Mouse (Mus musculus) embryonic facial prominence, embryonic 12.5 days (tissue): ENCODE results near the gene Crisp4. TPM values are rescaled to one million over a fixed set of nuclear protein-coding genes. Genes with fewer than 3 reads are reported as not detected.

Experiments
- ATAC-seq: fragments of 200-750 bp; cut with Nextera tagmentation; 2 replicates; pipeline ENCODE4 v1.8.0; 2017; ENCODE audit not compliant: insufficient number of reproducible peaks, insufficient read depth, low FRiP score, low TSS enrichment
- H3K27ac ChIP-seq: fragments of 300-500 bp; sonication (generic); 2 replicates; pipeline ENCODE4 v1.5.1; 2016; ENCODE audit warnings: mild to moderate bottlenecking
- H3K27me3 ChIP-seq: fragments of 300-500 bp; sonication (generic); 2 replicates; pipeline ENCODE4 v1.6.1; 2016; ENCODE audit warnings: mild to moderate bottlenecking, moderate library complexity
- H3K36me3 ChIP-seq: fragments of 300-500 bp; sonication (generic); 2 replicates; pipeline ENCODE4 v1.6.1; 2016; ENCODE audit warnings: mild to moderate bottlenecking
- H3K4me1 ChIP-seq: fragments of 300-500 bp; sonication (generic); 2 replicates; pipeline ENCODE4 v1.6.1; 2016
- H3K4me2 ChIP-seq: fragments of 300-500 bp; sonication (generic); replicated peaks from 2 replicates; pipeline ENCODE4 v1.6.1; 2016; ENCODE audit warnings: mild to moderate bottlenecking, moderate library complexity
- H3K4me3 ChIP-seq: fragments of 300-500 bp; sonication (generic); 2 replicates; pipeline ENCODE4 v1.5.1; 2016; ENCODE audit warnings: mild to moderate bottlenecking
- H3K9ac ChIP-seq: fragments of 300-500 bp; sonication (generic); 2 replicates; pipeline ENCODE4 v1.6.1; 2016; ENCODE audit warnings: mild to moderate bottlenecking, moderate library complexity
- H3K9me3 ChIP-seq: fragments of 300-500 bp; sonication (generic); 2 replicates; pipeline ENCODE4 v1.6.1; 2016; ENCODE audit warnings: mild to moderate bottlenecking, moderate library complexity
- WGBS: fragments of 180-500 bp; shearing (Covaris S2); methylation state at CpG from one replicate; pipeline ENCODE4 v1.1.7; 2016; 5-methylcytosine and 5-hydroxymethylcytosine counted together
- polyA plus RNA-seq: library from polyadenylated mRNA; unstranded; fragments of >200 nt; fragmentation: Nextera tagmentation; extraction: Ambion mirVana; gene quantifications from 2 replicates; pipeline ENCODE4 v1.2.1, GENCODE M21; 2016

Gene Crisp4
- not detected in 2 replicates for polyA plus RNA-seq

- Histone ChIP-seq H3K4me1 (no peaks in the 10 kb centered on the region), H3K27ac (no peak within 1 kb of the TSS), H3K9me3 (no peaks in the 10 kb centered on the region), H3K27me3 (no peaks in the 10 kb centered on the region), H3K36me3 (no peaks in the 10 kb centered on the region), H3K4me3 (no peak within 1 kb of the TSS), H3K9ac (no peak within 1 kb of the TSS), H3K4me2 (no peak within 1 kb of the TSS)
- ATAC-seq, result no peak
- WGBS, result 73% methylated on average over 3 of the region's 3 CpGs
Measured at GRCm38 (mm10) chr1:18145802-18146201, at the start of gene Crisp4. Gene Crisp4 (minus strand): TSS chr1:18145902.

GRCm38 (mm10) chr1:18191719-18192118 is 46.0 kb upstream of the Crisp4 start:
- 47% methylated on average over 4 of the region's 4 CpGs for WGBS
- Histone ChIP-seq H3K36me3 (no peaks in the 10 kb centered on the region), H3K27ac (no peak overlapping the region), H3K4me1 (no peaks in the 10 kb centered on the region), H3K4me2 (no peak overlapping the region), H3K9ac (no peak overlapping the region), H3K27me3 (no peaks in the 10 kb centered on the region), H3K9me3 (no peaks in the 10 kb centered on the region), H3K4me3 (no peak overlapping the region)
- no peak for ATAC-seq

GRCm38 (mm10) chr1:18190714-18191712 is 45.3 kb upstream of the Crisp4 start:
- 12% methylated on average over 1 of the region's 1 CpGs for WGBS
- Histone ChIP-seq H3K9me3 (no peaks in the 10 kb centered on the region), H3K4me2 (no peak overlapping the region), H3K27ac (no peak overlapping the region), H3K36me3 (no peaks in the 10 kb centered on the region), H3K27me3 (no peaks in the 10 kb centered on the region), H3K4me1 (no peaks in the 10 kb centered on the region), H3K9ac (no peak overlapping the region), H3K4me3 (no peak overlapping the region)
- ATAC-seq, result no peak

- no peak overlapping the region for H3K4me2 ChIP-seq
- H3K9ac ChIP-seq, result no peak overlapping the region
- no peaks in the 10 kb centered on the region for H3K27me3 ChIP-seq
- no peak for ATAC-seq
- no peaks in the 10 kb centered on the region for H3K4me1 ChIP-seq
- H3K27ac ChIP-seq, result no peak overlapping the region
- H3K36me3 ChIP-seq, result no peaks in the 10 kb centered on the region
- WGBS, result 73% methylated on average over 3 of the region's 3 CpGs
- H3K9me3 ChIP-seq, result no peaks in the 10 kb centered on the region
- H3K4me3 ChIP-seq, result no peak overlapping the region
Measured at GRCm38 (mm10) chr1:18181167-18181566, 35.5 kb upstream of the Crisp4 start.

GRCm38 (mm10) chr1:18170573-18170972 is 24.9 kb upstream of the Crisp4 start:
- 68% methylated on average over 4 of the region's 4 CpGs for WGBS
- Histone ChIP-seq H3K4me3 (no peak overlapping the region), H3K9ac (no peak overlapping the region)

GRCm38 (mm10) chr1:18168261-18168660 is 22.6 kb upstream of the Crisp4 start:
- Histone ChIP-seq H3K4me1 (no peaks in the 10 kb centered on the region), H3K27me3 (no peaks in the 10 kb centered on the region), H3K36me3 (no peaks in the 10 kb centered on the region), H3K4me3 (no peak overlapping the region), H3K4me2 (no peak overlapping the region), H3K9ac (no peak overlapping the region), H3K9me3 (no peaks in the 10 kb centered on the region), H3K27ac (no peak overlapping the region)
- 63% methylated on average over 1 of the region's 1 CpGs for WGBS
- no peak for ATAC-seq

More at GRCm38 (mm10) chr1:18170573-18170972, 24.9 kb upstream of the Crisp4 start:
- Histone ChIP-seq H3K4me1 (no peaks in the 10 kb centered on the region), H3K27me3 (no peaks in the 10 kb centered on the region), H3K9me3 (no peaks in the 10 kb centered on the region), H3K27ac (no peak overlapping the region), H3K36me3 (no peaks in the 10 kb centered on the region), H3K4me2 (no peak overlapping the region)
- no peak for ATAC-seq

- Histone ChIP-seq H3K4me2 (no peak overlapping the region), H3K4me1 (no peaks in the 10 kb centered on the region), H3K36me3 (no peaks in the 10 kb centered on the region), H3K27me3 (no peaks in the 10 kb centered on the region), H3K27ac (no peak overlapping the region), H3K4me3 (no peak overlapping the region), H3K9ac (no peak overlapping the region), H3K9me3 (no peaks in the 10 kb centered on the region)
- ATAC-seq, result no peak
- 87% methylated on average over 6 of the region's 6 CpGs for WGBS
Measured at GRCm38 (mm10) chr1:18159082-18159481, 13.4 kb upstream of the Crisp4 start.

GRCm38 (mm10) chr1:18148211-18148610 is 2.5 kb upstream of the Crisp4 start:
- Histone ChIP-seq H3K4me2 (no peak overlapping the region), H3K4me1 (no peaks in the 10 kb centered on the region), H3K9me3 (no peaks in the 10 kb centered on the region), H3K27ac (no peak overlapping the region), H3K9ac (no peak overlapping the region), H3K4me3 (no peak overlapping the region), H3K36me3 (no peaks in the 10 kb centered on the region), H3K27me3 (no peaks in the 10 kb centered on the region)
- ATAC-seq, result no peak

GRCm38 (mm10) chr1:18131691-18132090 is 14.0 kb downstream of the Crisp4 start:
- H3K9me3 ChIP-seq, result no peaks in the 10 kb centered on the region
- 63% methylated on average over 4 of the region's 4 CpGs for WGBS
- no peak overlapping the region for H3K4me3 ChIP-seq
- no peak overlapping the region for H3K27ac ChIP-seq
- H3K27me3 ChIP-seq, result no peaks in the 10 kb centered on the region
- H3K9ac ChIP-seq, result no peak overlapping the region
- H3K4me1 ChIP-seq, result no peaks in the 10 kb centered on the region
- no peak for ATAC-seq
- H3K36me3 ChIP-seq, result no peaks in the 10 kb centered on the region
- H3K4me2 ChIP-seq, result no peak overlapping the region

GRCm38 (mm10) chr1:18129983-18130382 is 15.7 kb downstream of the Crisp4 start:
- Histone ChIP-seq H3K4me1 (no peaks in the 10 kb centered on the region), H3K36me3 (no peaks in the 10 kb centered on the region), H3K9ac (no peak overlapping the region), H3K4me3 (no peak overlapping the region), H3K4me2 (no peak overlapping the region), H3K27me3 (no peaks in the 10 kb centered on the region), H3K27ac (no peak overlapping the region), H3K9me3 (no peaks in the 10 kb centered on the region)
- no peak for ATAC-seq
- 72% methylated on average over 4 of the region's 4 CpGs for WGBS

GRCm38 (mm10) chr1:18106720-18107355 is 38.9 kb downstream of the Crisp4 start:
- no peaks in the 10 kb centered on the region for H3K9me3 ChIP-seq
- no peak overlapping the region for H3K27ac ChIP-seq
- WGBS, result 35% methylated on average over 5 of the region's 5 CpGs
- no peaks in the 10 kb centered on the region for H3K36me3 ChIP-seq
- no peaks in the 10 kb centered on the region for H3K4me1 ChIP-seq
- H3K27me3 ChIP-seq, result no peaks in the 10 kb centered on the region
- H3K9ac ChIP-seq, result no peak overlapping the region
- no peak overlapping the region for H3K4me2 ChIP-seq
- no peak for ATAC-seq
- H3K4me3 ChIP-seq, result no peak overlapping the region
